Mouse (Mus musculus) layer of hippocampus, adult 11-12 months (tissue): Measurements from ENCODE around the gene Arhgef16.

Experiments used
- DNase-seq: peaks from one replicate; pipeline ENCODE4 v3.0.0; 2022; ENCODE audit warnings: low spot score

The Arhgef16 gene

GRCm38 (mm10) chr4:154229569-154229968 lies 71.9 kb downstream of the Arhgef16 start:
- DNase-seq = no peak
